Mouse (Mus musculus) midbrain, embryonic 10.5 days (tissue): ENCODE measurements around the gene H2-K1. TPM values are rescaled to one million over a fixed set of nuclear protein-coding genes. Genes with fewer than 3 reads are reported as not detected.

Experiments
- DNase-seq: peaks from one replicate; pipeline ENCODE4 v3.0.0-alpha.2; 2017; ENCODE audit warnings: low spot score
- H3K27ac ChIP-seq: fragments of 300-500 bp; sonication (generic); replicated peaks from 2 replicates; pipeline ENCODE4 v1.5.1; 2016; ENCODE audit warnings: mild to moderate bottlenecking
- H3K27me3 ChIP-seq: fragments of 300-500 bp; sonication (generic); 2 replicates; pipeline ENCODE4 v1.6.1; 2016; ENCODE audit warnings: low read depth, mild to moderate bottlenecking; ENCODE audit not compliant: poor library complexity, severe bottlenecking
- H3K36me3 ChIP-seq: fragments of 300-500 bp; sonication (generic); 2 replicates; pipeline ENCODE4 v1.6.1; 2016; ENCODE audit warnings: mild to moderate bottlenecking, moderate library complexity
- H3K4me1 ChIP-seq: fragments of 300-500 bp; sonication (generic); 2 replicates; pipeline ENCODE4 v1.6.1; 2016
- H3K4me3 ChIP-seq: fragments of 300-500 bp; sonication (generic); 2 replicates; pipeline ENCODE4 v1.5.1; 2016; ENCODE audit warnings: mild to moderate bottlenecking, moderate library complexity
- H3K9me3 ChIP-seq: fragments of 300-500 bp; sonication (generic); replicated peaks from 2 replicates; pipeline ENCODE4 v1.6.1; 2016; ENCODE audit warnings: mild to moderate bottlenecking
- WGBS: fragments of 180-500 bp; shearing (Covaris S2); methylation state at CpG from one replicate; pipeline ENCODE4 v1.1.7; 2016; 5-methylcytosine and 5-hydroxymethylcytosine counted together
- polyA plus RNA-seq: library from polyadenylated mRNA; unstranded; fragments of >200 nt; fragmentation: Nextera tagmentation; extraction: Ambion mirVana; gene quantifications from 2 replicates; pipeline ENCODE4 v1.2.1, GENCODE M21; 2016

H2-K1 gene
- polyA plus RNA-seq, 1 experiment from 2014 or later = 50.3 TPM

- Histone ChIP-seq H3K4me3 (peak overlapping the region; percentile 99), H3K4me1 (peaks cover 74% of the 10 kb centered on the region), H3K27me3 (0 out of 2 replicates have a peak, but pooled peaks cover 3% of the 10 kb centered on the region), H3K36me3 (peaks cover 71% of the 10 kb centered on the region), H3K9me3 (no peaks in the 10 kb centered on the region), H3K27ac (peak overlapping the region; percentile 100)
- WGBS = under 1% methylated on average over 35 of the region's 48 CpGs
- DNase-seq = no peak
Observed at GRCm38 (mm10) chr17:34032174-34032632, 32.1 kb upstream of the H2-K1 start.

DNA sequence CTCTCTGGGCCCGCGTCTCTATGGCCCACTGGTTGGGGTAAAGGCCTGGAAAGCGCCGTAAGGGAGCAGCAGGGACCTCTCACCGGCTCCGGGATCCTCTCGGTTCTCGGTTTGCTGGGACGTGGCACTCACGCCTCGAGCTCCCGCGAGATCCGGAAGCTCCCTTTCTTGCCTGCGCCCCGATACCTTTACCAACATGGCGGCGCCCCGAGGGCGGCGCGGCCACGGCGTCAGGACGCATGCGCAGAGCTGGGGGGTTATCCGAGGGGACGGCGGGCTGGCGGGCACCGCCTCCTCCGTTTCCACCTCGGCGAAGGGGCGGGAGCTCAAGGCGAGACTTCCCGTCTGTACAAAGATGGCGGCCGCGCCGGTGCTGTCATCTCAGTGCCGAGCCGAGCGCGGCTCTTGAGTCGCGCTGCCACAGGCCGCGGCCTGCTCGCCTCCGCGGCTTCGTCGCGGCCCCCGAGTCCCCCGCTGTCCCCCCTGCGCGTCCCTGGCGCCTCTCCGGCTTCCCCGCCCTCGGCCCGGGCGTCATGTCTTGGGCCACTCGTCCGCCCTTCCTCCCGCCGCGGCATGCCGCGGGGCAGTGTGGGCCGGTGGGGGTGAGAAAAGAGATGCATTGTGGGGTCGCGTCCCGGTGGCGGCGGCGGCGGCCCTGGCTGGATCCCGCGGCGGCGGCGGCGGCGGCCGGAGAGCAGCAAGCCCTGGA, 31.5 kb upstream of the H2-K1 start, which contains the start of the genes Slc39a7 and Rxrb:
Gene Slc39a7 (minus strand): TSS at position 218 of the 709 bp plus-strand sequence.
Gene Rxrb (plus strand): TSS at position 348 of the 709 bp plus-strand sequence.
- WGBS = under 1% methylated on average over 85 of the region's 88 CpGs
- H3K9me3 ChIP-seq = no peaks in the 10 kb centered on the region
- peak; percentile 100 for DNase-seq
- H3K4me1 ChIP-seq = peaks cover 78% of the 10 kb centered on the region
- H3K27me3 ChIP-seq = no peaks in the 10 kb centered on the region
- H3K36me3 ChIP-seq = peaks cover 65% of the 10 kb centered on the region
- peak within 1 kb of the TSS; percentile 99 for H3K4me3 ChIP-seq
- peak within 1 kb of the TSS; percentile 100 for H3K27ac ChIP-seq

GRCm38 (mm10) chr17:34030861-34031326, 30.7 kb upstream of the H2-K1 start:
- peak; percentile 40 for DNase-seq
- Histone ChIP-seq H3K4me3 (peak overlapping the region; percentile 99), H3K36me3 (peaks cover 58% of the 10 kb centered on the region), H3K27ac (peak overlapping the region; percentile 100), H3K9me3 (no peaks in the 10 kb centered on the region), H3K4me1 (peaks cover 78% of the 10 kb centered on the region), H3K27me3 (no peaks in the 10 kb centered on the region)
- WGBS = 7% methylated on average over 20 of the region's 20 CpGs

- Histone ChIP-seq H3K27ac (peak overlapping the region; percentile 100), H3K27me3 (no peaks in the 10 kb centered on the region), H3K4me3 (peak overlapping the region; percentile 99), H3K9me3 (no peaks in the 10 kb centered on the region), H3K4me1 (peaks cover 79% of the 10 kb centered on the region), H3K36me3 (peaks cover 50% of the 10 kb centered on the region)
- no peak for DNase-seq
- WGBS = 69% methylated on average over 21 of the region's 21 CpGs
Observed at GRCm38 (mm10) chr17:34029890-34030595, 29.9 kb upstream of the H2-K1 start.

DNA sequence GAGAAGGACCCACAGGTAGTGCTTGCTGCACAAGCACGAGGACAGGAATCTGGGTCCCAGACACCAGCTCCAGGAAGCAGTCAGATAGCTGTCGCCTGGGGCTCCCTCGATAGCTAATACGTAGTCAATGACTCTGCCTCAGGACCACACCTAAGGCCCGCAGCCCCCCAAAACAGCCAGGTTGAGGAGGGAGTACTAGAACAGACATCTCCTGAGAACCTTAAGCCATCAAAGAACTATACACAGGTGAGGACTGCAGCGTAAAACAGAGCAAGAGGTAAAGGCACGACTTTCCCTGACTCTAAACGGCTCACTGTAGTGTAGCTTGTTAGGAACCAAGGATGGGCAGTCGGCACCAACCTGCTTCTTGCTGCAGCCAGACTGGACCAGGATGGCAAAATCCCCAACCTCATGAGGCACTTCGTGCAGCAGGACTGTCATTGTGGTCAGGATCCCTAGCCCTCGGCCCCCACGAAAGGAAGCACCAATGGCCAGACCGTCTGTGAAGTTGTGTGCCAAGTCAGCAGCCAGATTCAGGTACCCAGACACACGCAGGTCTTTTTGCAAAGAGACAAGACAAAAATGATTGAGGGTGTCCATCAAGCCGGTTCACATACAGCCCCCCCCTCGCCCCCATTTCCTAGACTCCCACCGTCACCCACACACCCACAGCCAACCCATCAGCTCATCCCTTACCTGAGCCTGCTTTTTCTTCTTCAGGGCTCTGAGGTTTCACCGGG, 29.2 kb upstream of the H2-K1 start:
- peak overlapping the region; percentile 100 for H3K27ac ChIP-seq
- H3K4me3 ChIP-seq = peak overlapping the region; percentile 99
- 87% methylated on average over 18 of the region's 18 CpGs for WGBS
- no peaks in the 10 kb centered on the region for H3K9me3 ChIP-seq
- no peak for DNase-seq
- no peaks in the 10 kb centered on the region for H3K27me3 ChIP-seq
- H3K36me3 ChIP-seq = peaks cover 42% of the 10 kb centered on the region
- peaks cover 79% of the 10 kb centered on the region for H3K4me1 ChIP-seq

DNA sequence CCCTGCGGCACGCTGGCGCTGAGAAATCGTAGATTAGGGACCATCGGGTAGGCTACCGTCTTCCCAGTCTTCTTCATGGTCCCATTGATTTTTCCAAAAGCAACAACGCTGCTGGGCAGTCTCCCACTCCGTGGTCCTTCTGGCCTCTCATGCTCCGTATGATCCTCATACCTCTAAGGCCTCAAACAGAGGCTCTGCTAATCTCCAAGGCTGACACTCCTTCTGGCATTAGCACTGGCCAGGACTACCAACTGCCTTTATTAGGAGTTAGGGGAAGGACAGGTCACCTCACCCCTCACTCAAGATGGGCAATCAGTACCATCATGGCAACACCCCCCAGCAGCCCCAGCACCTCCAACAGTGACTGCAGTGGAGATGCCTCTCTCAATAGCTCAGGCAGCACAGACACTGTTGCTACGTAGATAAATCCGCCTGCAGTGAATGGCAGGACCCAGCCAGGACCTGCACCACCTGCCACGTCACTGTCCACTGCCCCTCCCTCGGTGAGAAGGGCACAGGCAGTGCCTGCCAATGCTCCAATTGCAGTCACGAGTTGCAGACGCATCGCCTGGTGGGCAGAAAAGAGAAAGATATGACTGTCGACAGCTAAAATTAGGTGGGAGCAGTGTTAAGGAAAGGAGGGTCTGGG, 28.5 kb upstream of the H2-K1 start:
- WGBS = 47% methylated on average over 17 of the region's 17 CpGs
- Histone ChIP-seq H3K36me3 (peaks cover 41% of the 10 kb centered on the region), H3K4me1 (peaks cover 78% of the 10 kb centered on the region), H3K4me3 (peak overlapping the region; percentile 99), H3K27ac (peak overlapping the region; percentile 100), H3K9me3 (no peaks in the 10 kb centered on the region), H3K27me3 (no peaks in the 10 kb centered on the region)
- no peak for DNase-seq

GRCm38 (mm10) chr17:34027656-34028223, 27.6 kb upstream of the H2-K1 start, which contains the start of gene H2-Ke6:
H2-Ke6 (minus strand) TSS chr17:34028060.
- H3K27ac ChIP-seq = peak within 1 kb of the TSS; percentile 100
- peak; percentile 98 for DNase-seq
- under 1% methylated on average over 49 of the region's 49 CpGs for WGBS

DNA sequence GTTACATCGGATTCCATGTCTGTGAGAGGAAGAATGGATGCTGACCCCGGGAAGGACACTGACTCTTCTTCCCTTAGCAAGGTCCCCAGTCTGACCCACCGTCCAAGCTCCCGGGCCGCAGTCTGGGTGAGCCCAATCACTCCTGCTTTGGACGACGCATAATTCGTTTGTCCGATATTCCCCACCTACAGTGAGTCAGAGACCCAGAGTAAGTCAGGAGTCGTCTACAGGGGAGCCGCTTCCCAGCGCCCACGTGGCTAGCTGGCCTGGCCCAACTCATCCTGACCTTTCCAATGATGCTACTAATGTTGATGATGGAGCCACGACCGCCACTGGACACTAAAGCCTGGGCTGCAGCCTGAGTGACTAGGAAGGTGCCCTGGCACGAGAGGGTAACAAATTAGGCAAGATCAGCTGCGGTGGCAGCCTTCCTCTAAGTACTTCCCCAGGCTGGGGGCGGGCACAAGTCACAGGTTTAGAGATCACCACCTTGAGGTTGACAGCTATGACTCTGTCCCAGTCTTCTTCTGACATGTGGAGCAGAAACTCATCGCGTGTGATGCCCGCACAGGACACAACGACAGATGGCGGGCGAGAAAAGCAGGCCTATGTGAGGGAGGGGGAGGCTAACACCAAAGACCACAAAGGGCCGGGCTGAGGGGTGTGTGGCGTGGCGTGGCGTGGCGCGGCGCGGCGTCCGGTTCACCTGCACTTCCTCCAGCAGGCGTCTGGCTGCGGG, 26.9 kb upstream of the H2-K1 start:
- Histone ChIP-seq H3K4me1 (peaks cover 78% of the 10 kb centered on the region), H3K36me3 (peaks cover 50% of the 10 kb centered on the region), H3K27ac (peak overlapping the region; percentile 100), H3K27me3 (no peaks in the 10 kb centered on the region), H3K9me3 (peaks cover 14% of the 10 kb centered on the region), H3K4me3 (peak overlapping the region; percentile 99)
- peak; percentile 52 for DNase-seq
- 2% methylated on average over 36 of the region's 36 CpGs for WGBS

More at GRCm38 (mm10) chr17:34027656-34028223, 27.6 kb upstream of the H2-K1 start, which contains the start of gene H2-Ke6:
- Histone ChIP-seq H3K9me3 (peaks cover 7% of the 10 kb centered on the region), H3K27me3 (no peaks in the 10 kb centered on the region), H3K36me3 (peaks cover 44% of the 10 kb centered on the region), H3K4me3 (peak within 1 kb of the TSS; percentile 99), H3K4me1 (peaks cover 78% of the 10 kb centered on the region)

DNA sequence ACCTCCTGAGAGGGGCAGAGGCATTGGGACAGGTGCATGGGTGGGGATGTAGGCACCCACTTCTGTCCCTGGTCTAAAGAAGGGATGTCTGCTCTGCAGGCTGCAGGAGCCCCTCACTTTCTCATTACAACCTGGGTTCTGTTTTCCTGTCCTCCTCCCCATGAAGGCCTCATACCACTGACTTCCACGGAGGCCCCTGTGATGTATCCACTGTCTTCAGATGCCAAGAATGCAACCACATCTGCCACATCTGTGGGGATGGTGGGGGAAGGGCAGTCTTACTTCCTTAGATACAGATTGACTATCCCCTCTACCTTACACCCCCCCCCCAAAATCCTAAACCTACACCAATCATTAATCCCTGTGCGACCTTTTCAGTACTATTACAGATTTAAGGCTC, 26.1 kb upstream of the H2-K1 start:
- peaks cover 80% of the 10 kb centered on the region for H3K4me1 ChIP-seq
- H3K27me3 ChIP-seq = no peaks in the 10 kb centered on the region
- peaks cover 59% of the 10 kb centered on the region for H3K36me3 ChIP-seq
- 14% methylated on average over 2 of the region's 2 CpGs for WGBS
- peaks cover 22% of the 10 kb centered on the region for H3K9me3 ChIP-seq
- peak overlapping the region; percentile 100 for H3K27ac ChIP-seq
- no peak for DNase-seq
- peak overlapping the region; percentile 99 for H3K4me3 ChIP-seq

DNA sequence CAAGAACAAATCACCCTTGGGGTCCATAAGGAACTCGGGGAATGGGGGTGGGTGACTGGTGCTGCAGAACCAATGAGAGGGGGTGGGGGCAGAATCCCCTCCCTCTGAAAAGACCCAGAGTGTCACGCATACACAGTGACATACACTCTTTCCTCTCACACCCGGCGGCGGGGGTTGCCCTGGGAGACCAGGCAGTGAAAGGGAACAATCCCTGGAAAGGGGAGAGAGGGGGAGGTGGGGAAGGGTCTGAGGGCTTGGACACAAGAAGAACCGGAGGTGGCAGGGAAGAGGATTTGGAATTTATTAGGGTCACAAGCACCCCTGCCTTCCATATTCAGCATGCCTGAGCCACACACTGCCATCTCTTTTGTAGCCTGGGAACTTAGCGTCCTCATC, 25.6 kb upstream of the H2-K1 start:
- H3K27me3 ChIP-seq = no peaks in the 10 kb centered on the region
- WGBS = 2% methylated on average over 7 of the region's 7 CpGs
- peaks cover 26% of the 10 kb centered on the region for H3K9me3 ChIP-seq
- H3K27ac ChIP-seq = peak overlapping the region; percentile 100
- peak; percentile 99 for DNase-seq
- H3K36me3 ChIP-seq = peaks cover 63% of the 10 kb centered on the region
- peaks cover 77% of the 10 kb centered on the region for H3K4me1 ChIP-seq
- H3K4me3 ChIP-seq = peak overlapping the region; percentile 99
